Mouse (Mus musculus) midbrain, embryonic 15.5 days (tissue): ENCODE results near the gene Rassf1. TPM values are rescaled to one million over a fixed set of nuclear protein-coding genes. Genes with fewer than 3 reads are reported as not detected.

Source experiments
- ATAC-seq: fragments of 200-750 bp; cut with Nextera tagmentation; replicated peaks from 2 replicates; pipeline ENCODE4 v1.8.0; 2017; ENCODE audit warnings: moderate TSS enrichment
- H3K27ac ChIP-seq: fragments of 300-500 bp; sonication (generic); 2 replicates; pipeline ENCODE4 v1.5.1; 2015; ENCODE audit warnings: mild to moderate bottlenecking, inconsistent platforms
- H3K27me3 ChIP-seq: fragments of 300-500 bp; sonication (generic); replicated peaks from 2 replicates; pipeline ENCODE4 v1.6.1; 2015; ENCODE audit warnings: inconsistent platforms
- H3K36me3 ChIP-seq: fragments of 300-500 bp; sonication (generic); replicated peaks from 2 replicates; pipeline ENCODE4 v1.6.1; 2015; ENCODE audit warnings: inconsistent platforms
- H3K4me1 ChIP-seq: fragments of 300-500 bp; sonication (generic); 2 replicates; pipeline ENCODE4 v1.6.1; 2015; ENCODE audit warnings: inconsistent platforms
- H3K4me2 ChIP-seq: fragments of 300-500 bp; sonication (generic); 2 replicates; pipeline ENCODE4 v1.6.1; 2015; ENCODE audit warnings: inconsistent platforms, mild to moderate bottlenecking, moderate library complexity
- H3K4me3 ChIP-seq: fragments of 300-500 bp; sonication (generic); 2 replicates; pipeline ENCODE4 v1.5.1; 2015; ENCODE audit warnings: mild to moderate bottlenecking, inconsistent platforms
- H3K9ac ChIP-seq: fragments of 300-500 bp; sonication (generic); 2 replicates; pipeline ENCODE4 v1.6.1; 2015; ENCODE audit warnings: mild to moderate bottlenecking, inconsistent platforms
- H3K9me3 ChIP-seq: fragments of 300-500 bp; sonication (generic); 2 replicates; pipeline ENCODE4 v1.6.1; 2016; ENCODE audit warnings: inconsistent platforms
- WGBS: fragments of 180-500 bp; shearing (Covaris S2); methylation state at CpG from one replicate; pipeline ENCODE4 v1.1.7; 2015; ENCODE audit warnings: mixed read lengths; 5-methylcytosine and 5-hydroxymethylcytosine counted together
- polyA plus RNA-seq: library from polyadenylated mRNA; unstranded; fragments of >200 nt; fragmentation: Nextera tagmentation; extraction: Ambion mirVana; gene quantifications from 2 replicates; pipeline ENCODE4 v1.2.1, GENCODE M21; 2015

Gene Rassf1
- polyA plus RNA-seq, 1 experiment from 2014 or later, result 45.3 TPM

GRCm38 (mm10) chr9:107577871-107578270 is 26.5 kb downstream of the Rassf1 start:
- Histone ChIP-seq H3K27me3 (no peaks in the 10 kb centered on the region), H3K4me1 (peaks cover 34% of the 10 kb centered on the region), H3K4me3 (no peak overlapping the region), H3K9ac (no peak overlapping the region), H3K36me3 (peaks cover 4% of the 10 kb centered on the region; the same call in 1 of the 2 replicates), H3K9me3 (no peaks in the 10 kb centered on the region), H3K4me2 (no peak overlapping the region), H3K27ac (no peak overlapping the region)
- WGBS, result 93% methylated on average over 10 of the region's 10 CpGs
- no peak for ATAC-seq

- ATAC-seq, result no peak
- Histone ChIP-seq H3K27me3 (no peaks in the 10 kb centered on the region), H3K9ac (0 out of 2 replicates have a peak within 1 kb of the TSS, but pooled peaks have one; percentile 8), H3K36me3 (peaks cover 4% of the 10 kb centered on the region; the same call in 1 of the 2 replicates), H3K4me2 (no peak within 1 kb of the TSS), H3K27ac (no peak within 1 kb of the TSS), H3K4me3 (no peak within 1 kb of the TSS), H3K9me3 (no peaks in the 10 kb centered on the region), H3K4me1 (peaks cover 34% of the 10 kb centered on the region)
- WGBS, result 77% methylated on average over 3 of the region's 3 CpGs
These were observed 27.2 kb downstream of the Rassf1 start, which contains the start of gene Naa80 for GRCm38 (mm10) chr9:107578587-107578986. Naa80 (plus strand) TSS chr9:107578887.

- no peaks in the 10 kb centered on the region for H3K9me3 ChIP-seq
- H3K27ac ChIP-seq, result no peak overlapping the region
- H3K4me1 ChIP-seq, result peaks cover 34% of the 10 kb centered on the region
- peak overlapping the region; percentile 96; the same call in 1 of the 2 replicates for H3K4me2 ChIP-seq
- no peaks in the 10 kb centered on the region for H3K27me3 ChIP-seq
- no peak overlapping the region for H3K4me3 ChIP-seq
- 0 out of 2 replicates have a peak overlapping the region, but pooled peaks have one; percentile 8 for H3K9ac ChIP-seq
- H3K36me3 ChIP-seq, result peaks cover 4% of the 10 kb centered on the region; the same call in 1 of the 2 replicates
- ATAC-seq, result no peak
- WGBS, result 96% methylated on average over 14 of the region's 14 CpGs
These were observed 27.9 kb downstream of the Rassf1 start for GRCm38 (mm10) chr9:107579023-107579900.

GRCm38 (mm10) chr9:107580501-107581317 is 29.4 kb downstream of the Rassf1 start, which contains the start of gene Hyal3:
Hyal3 (plus strand) TSS chr9:107580818.
- under 1% methylated on average over 32 of the region's 32 CpGs for WGBS
- Histone ChIP-seq H3K27ac (peak within 1 kb of the TSS; percentile 82), H3K27me3 (no peaks in the 10 kb centered on the region), H3K4me2 (peak within 1 kb of the TSS; percentile 96), H3K4me1 (peaks cover 34% of the 10 kb centered on the region), H3K36me3 (no peaks in the 10 kb centered on the region), H3K4me3 (peak within 1 kb of the TSS; percentile 57), H3K9me3 (no peaks in the 10 kb centered on the region), H3K9ac (peak within 1 kb of the TSS; percentile 68)
- ATAC-seq, result peak; percentile 77

- H3K27ac ChIP-seq, result peak overlapping the region; percentile 82; the same call in 1 of the 2 replicates
- H3K4me1 ChIP-seq, result peaks cover 34% of the 10 kb centered on the region
- H3K4me2 ChIP-seq, result peak overlapping the region; percentile 96
- H3K27me3 ChIP-seq, result no peaks in the 10 kb centered on the region
- ATAC-seq, result no peak
- peak overlapping the region; percentile 57 for H3K4me3 ChIP-seq
- H3K9me3 ChIP-seq, result no peaks in the 10 kb centered on the region
- WGBS, result 76% methylated on average over 4 of the region's 4 CpGs
- H3K36me3 ChIP-seq, result no peaks in the 10 kb centered on the region
- H3K9ac ChIP-seq, result peak overlapping the region; percentile 68
These were observed 30.2 kb downstream of the Rassf1 start for GRCm38 (mm10) chr9:107581584-107581983.

- WGBS, result 88% methylated on average over 7 of the region's 7 CpGs
These were observed 31.2 kb downstream of the Rassf1 start for GRCm38 (mm10) chr9:107582509-107583062.

GRCm38 (mm10) chr9:107583174-107583573 is 31.8 kb downstream of the Rassf1 start:
- Histone ChIP-seq H3K36me3 (no peaks in the 10 kb centered on the region), H3K4me1 (peaks cover 35% of the 10 kb centered on the region), H3K27ac (no peak overlapping the region), H3K27me3 (no peaks in the 10 kb centered on the region), H3K4me3 (no peak overlapping the region), H3K9ac (no peak overlapping the region), H3K9me3 (no peaks in the 10 kb centered on the region), H3K4me2 (no peak overlapping the region)
- WGBS, result 93% methylated on average over 14 of the region's 14 CpGs
- ATAC-seq, result no peak

More at GRCm38 (mm10) chr9:107582509-107583062, 31.2 kb downstream of the Rassf1 start:
- Histone ChIP-seq H3K36me3 (no peaks in the 10 kb centered on the region), H3K9me3 (no peaks in the 10 kb centered on the region), H3K4me3 (no peak overlapping the region), H3K4me2 (no peak overlapping the region), H3K4me1 (peaks cover 32% of the 10 kb centered on the region), H3K27ac (no peak overlapping the region), H3K9ac (no peak overlapping the region), H3K27me3 (no peaks in the 10 kb centered on the region)
- no peak for ATAC-seq

GRCm38 (mm10) chr9:107586504-107586903 is 35.1 kb downstream of the Rassf1 start:
- Histone ChIP-seq H3K9ac (no peak overlapping the region), H3K9me3 (no peaks in the 10 kb centered on the region), H3K4me3 (no peak overlapping the region), H3K27ac (no peak overlapping the region), H3K4me1 (peaks cover 23% of the 10 kb centered on the region), H3K36me3 (peaks cover 6% of the 10 kb centered on the region; the same call in 1 of the 2 replicates), H3K4me2 (no peak overlapping the region), H3K27me3 (no peaks in the 10 kb centered on the region)
- 89% methylated on average over 5 of the region's 5 CpGs for WGBS
- ATAC-seq, result no peak

GRCm38 (mm10) chr9:107586974-107587832 is 35.8 kb downstream of the Rassf1 start, which contains the start of gene Ifrd2:
Ifrd2 (plus strand) TSS chr9:107587642.
- Histone ChIP-seq H3K4me2 (peak within 1 kb of the TSS; percentile 65), H3K27me3 (no peaks in the 10 kb centered on the region), H3K9ac (peak within 1 kb of the TSS; percentile 46), H3K4me3 (peak within 1 kb of the TSS; percentile 60), H3K27ac (no peak within 1 kb of the TSS), H3K36me3 (peaks cover 7% of the 10 kb centered on the region; the same call in 1 of the 2 replicates), H3K4me1 (peaks cover 16% of the 10 kb centered on the region), H3K9me3 (no peaks in the 10 kb centered on the region)
- 15% methylated on average over 46 of the region's 46 CpGs for WGBS
- peak; percentile 96 for ATAC-seq

GRCm38 (mm10) chr9:107587833-107588639 is 36.7 kb downstream of the Rassf1 start:
- Histone ChIP-seq H3K4me3 (peak overlapping the region; percentile 60), H3K4me1 (peaks cover 14% of the 10 kb centered on the region), H3K36me3 (peaks cover 7% of the 10 kb centered on the region; the same call in 1 of the 2 replicates), H3K4me2 (peak overlapping the region; percentile 65), H3K9ac (peak overlapping the region; percentile 46), H3K27me3 (no peaks in the 10 kb centered on the region), H3K27ac (no peak overlapping the region), H3K9me3 (no peaks in the 10 kb centered on the region)
- WGBS, result 7% methylated on average over 33 of the region's 33 CpGs
- ATAC-seq, result no peak; the same call in 1 of the 2 replicates
